Mouse (Mus musculus): ENCODE measurements around the gene Zkscan1.
A peak's percentile ranks its signal among the peaks of the same experiment; 100 is the strongest.
"Not testable (repeated sequence)": the region's sequence is repeated elsewhere in the genome, so short reads cannot be mapped to it uniquely, and the experiment has no call there.

Zkscan1 gene

GRCm38 (mm10) chr5:138084996-138085395 is at the start of gene Zkscan1:
TSS of gene Zkscan1 (plus strand) at chr5:138085084.
- peak; percentile 81 to 93 for DNase-seq

GRCm38 (mm10) chr5:138052894-138053293 is 32.0 kb upstream of the Zkscan1 start, which contains the start of gene Smok3c:
TSS of gene Smok3c (plus strand) at chr5:138053194.
- not testable (repeated sequence) for DNase-seq

- peak in 1 of 2 experiments; percentile 10 for DNase-seq
These were observed 11.1 kb upstream of the Zkscan1 start for GRCm38 (mm10) chr5:138073803-138074202.

GRCm38 (mm10) chr5:138075684-138076083 is 9.2 kb upstream of the Zkscan1 start:
- peak in 1 of 2 experiments; percentile 29 for DNase-seq

GRCm38 (mm10) chr5:138076148-138076547 is 8.7 kb upstream of the Zkscan1 start:
- peak in 1 of 2 experiments; percentile 9 for DNase-seq

- DNase-seq = peak in 1 of 2 experiments; percentile 11
These were observed 4.4 kb upstream of the Zkscan1 start for GRCm38 (mm10) chr5:138080456-138080855.

- no peak for DNase-seq
These were observed 3.4 kb upstream of the Zkscan1 start for GRCm38 (mm10) chr5:138081446-138081845.

- DNase-seq = no peak
These were observed 1.5 kb upstream of the Zkscan1 start for GRCm38 (mm10) chr5:138083318-138083900.

GRCm38 (mm10) chr5:138083936-138084335 is 948 bp upstream of the Zkscan1 start:
- no peak for DNase-seq

GRCm38 (mm10) chr5:138084507-138084906 is 377 bp upstream of the Zkscan1 start:
- DNase-seq = no peak

GRCm38 (mm10) chr5:138085421-138085911 is 582 bp downstream of the Zkscan1 start:
- DNase-seq = peak; percentile 32 to 53

GRCm38 (mm10) chr5:138086842-138087241 is 2.0 kb downstream of the Zkscan1 start:
- DNase-seq = no peak

- peak; percentile 45 to 69 for DNase-seq
These were observed 3.5 kb downstream of the Zkscan1 start for GRCm38 (mm10) chr5:138088366-138088765.

- DNase-seq = peak; percentile 67 to 80
These were observed 4.2 kb downstream of the Zkscan1 start for GRCm38 (mm10) chr5:138089108-138089551.

- peak; percentile 21 to 34 for DNase-seq
These were observed 5.4 kb downstream of the Zkscan1 start for GRCm38 (mm10) chr5:138090271-138090670.

GRCm38 (mm10) chr5:138090737-138091136 is 5.9 kb downstream of the Zkscan1 start:
- peak in 1 of 2 experiments; percentile 5 for DNase-seq

- peak in 1 of 2 experiments; percentile 62 for DNase-seq
These were observed 7.9 kb downstream of the Zkscan1 start for GRCm38 (mm10) chr5:138092771-138093170.

GRCm38 (mm10) chr5:138094474-138094873 is 9.6 kb downstream of the Zkscan1 start:
- DNase-seq = no peak

GRCm38 (mm10) chr5:138104976-138105375 is 20.1 kb downstream of the Zkscan1 start:
- DNase-seq = no peak

- no peak for DNase-seq
These were observed 22.2 kb downstream of the Zkscan1 start for GRCm38 (mm10) chr5:138107130-138107529.

- not testable (repeated sequence) for DNase-seq
These were observed 25.0 kb downstream of the Zkscan1 start for GRCm38 (mm10) chr5:138109847-138110396.

GRCm38 (mm10) chr5:138116255-138117198 is 31.6 kb downstream of the Zkscan1 start, which contains the start of gene Zscan21:
TSS of gene Zscan21 (plus strand) at chr5:138116903.
- peak; percentile 89 to 94 for DNase-seq

Data from kidney, postnatal 25 days (tissue).